In genomic region chr16:78452303-78452702, GRCm38 (mm10) we compare ENCODE assay signal across 9 mouse cellular contexts.
DNase-seq lines count a peak whose midpoint lies in the region; ATAC-seq and TF ChIP-seq lines count a peak whose summit lies in the region.
"Had no signal": no experiment of that assay in that cellular context is flagged by ENCODE, and none has a peak within 500 bp of the region (broad histone marks: within the 10 kb centered on the region; RNA-seq: fewer than 3 reads in every experiment).

No protein-coding gene starts in this region.

- TF ChIP-seq CTCF in lung, adult 2 months (IDR thresholded peaks at IDR 0.05; ENCODE audit: insufficient read depth, low read length) = peak; percentile 68

- no peaks in the 10 kb centered on the region for H3K4me1 ChIP-seq in heart, embryonic 16.5 days (ENCODE audit: control insufficient read depth, insufficient read depth, low read length)
- H3K4me1 ChIP-seq in lung, adult 2 months (ENCODE audit: control insufficient read depth, insufficient read depth, low read length) = no peaks in the 10 kb centered on the region
- H3K4me1 ChIP-seq: limb, embryonic 15.5 days had no signal

- no peak overlapping the region for H3K4me2 ChIP-seq in heart, embryonic 16.5 days (ENCODE audit: low read depth, low read length)
- H3K4me2 ChIP-seq: limb, embryonic 15.5 days had no signal

- DNase-seq in cerebellum, adult 11-12 months = no peak
- DNase-seq in right cerebral cortex, adult 18-20 months = peak; percentile 51
- DNase-seq in right cerebral cortex, postnatal 25 days = no peak
- DNase-seq in cerebellum, adult 9-10 months = peak; percentile 31
- no peak for DNase-seq in lung, adult 2 months
- peak; percentile 82 for DNase-seq in splenic B cell, adult 2 months (ENCODE audit: low read depth, low spot score)

- ATAC-seq in cerebellum, adult (ENCODE audit: insufficient number of reproducible peaks, low FRiP score, low TSS enrichment) = peak; percentile 46; the same call in 1 of the 2 replicates
- 0 out of 2 replicates have a peak, but pooled peaks have one; percentile 23 for ATAC-seq in heart, embryonic 16.5 days (replicated peaks; ENCODE audit: extremely low read depth, insufficient read depth, low FRiP score)

- H3K36me3 ChIP-seq in heart, embryonic 16.5 days (ENCODE audit: control insufficient read depth, insufficient read depth) = no peaks in the 10 kb centered on the region
- no peaks in the 10 kb centered on the region for H3K36me3 ChIP-seq in splenic B cell, adult 2 months (ENCODE audit: control insufficient read depth, insufficient read depth, low read length, poor library complexity, severe bottlenecking)
- H3K36me3 ChIP-seq: limb, embryonic 15.5 days had no signal

- WGBS in heart, embryonic 16.5 days = 6% methylated on average over 10 of the region's 10 CpGs
- 1% methylated on average over 10 of the region's 10 CpGs for WGBS in lung, adult 2 months

- peaks cover 5% of the 10 kb centered on the region; the same call in 1 of the 2 replicates for H3K9me3 ChIP-seq in heart, embryonic 16.5 days (replicated peaks; ENCODE audit: control insufficient read depth, low read length)

- H3K9ac ChIP-seq in heart, embryonic 16.5 days (ENCODE audit: low read length) = no peak overlapping the region
- H3K9ac ChIP-seq: limb, embryonic 15.5 days had no signal

- H3K27me3 ChIP-seq in heart, embryonic 16.5 days (ENCODE audit: control insufficient read depth, insufficient read depth, low read length) = no peaks in the 10 kb centered on the region
- no peaks in the 10 kb centered on the region for H3K27me3 ChIP-seq in splenic B cell, adult 2 months (ENCODE audit: control insufficient read depth, insufficient read depth, low read length, poor library complexity, severe bottlenecking)
- H3K27me3 ChIP-seq: limb, embryonic 15.5 days had no signal

- H3K27ac ChIP-seq in heart, embryonic 16.5 days (ENCODE audit: low read length) = no peak overlapping the region
- H3K27ac ChIP-seq: limb, embryonic 15.5 days had no signal

- H3K4me3 ChIP-seq in heart, embryonic 16.5 days (ENCODE audit: low read length) = no peak overlapping the region
- no peak overlapping the region for H3K4me3 ChIP-seq in lung, adult 2 months (replicated peaks; ENCODE audit: extremely low read depth, low read depth, low read length)
- H3K4me3 ChIP-seq: limb, embryonic 15.5 days had no signal

- no peak for TF ChIP-seq POLR2A in lung, adult 2 months (IDR thresholded peaks at IDR 0.05; ENCODE audit: borderline replicate concordance, extremely low read depth, low read depth, low read length)

Comparison
In these comparisons a context has a peak if more than half of its experiments do, and no peak if none do; other contexts are left out.
1. DNase-seq: peak in right cerebral cortex, adult 18-20 months (single experiment), cerebellum, adult 9-10 months (single experiment) and splenic B cell, adult 2 months (single experiment); none in cerebellum, adult 11-12 months (single experiment), right cerebral cortex, postnatal 25 days (single experiment) and lung, adult 2 months (single experiment).